Mouse (Mus musculus) hindbrain, embryonic 13.5 days (tissue): ENCODE data around the gene Gm8879. TPM values are rescaled to one million over a fixed set of nuclear protein-coding genes. Genes with fewer than 3 reads are reported as not detected.
"Not testable (repeated sequence)": the region's sequence is repeated elsewhere in the genome, so short reads cannot be mapped to it uniquely, and the experiment has no call there.

Source experiments
- ATAC-seq: fragments of 200-750 bp; cut with Nextera tagmentation; 2 replicates; pipeline ENCODE4 v1.8.0; 2017; ENCODE audit warnings: moderate TSS enrichment; ENCODE audit not compliant: low FRiP score
- H3K27ac ChIP-seq: fragments of 300-500 bp; sonication (generic); 2 replicates; pipeline ENCODE4 v1.5.1; 2015; ENCODE audit warnings: inconsistent platforms, mild to moderate bottlenecking, moderate library complexity
- H3K27me3 ChIP-seq: fragments of 300-500 bp; sonication (generic); 2 replicates; pipeline ENCODE4 v1.6.1; 2015; ENCODE audit warnings: mild to moderate bottlenecking, inconsistent platforms
- H3K36me3 ChIP-seq: fragments of 300-500 bp; sonication (generic); 2 replicates; pipeline ENCODE4 v1.6.1; 2015; ENCODE audit warnings: mild to moderate bottlenecking, inconsistent platforms
- H3K4me1 ChIP-seq: fragments of 300-500 bp; sonication (generic); replicated peaks from 2 replicates; pipeline ENCODE4 v1.6.1; 2015; ENCODE audit warnings: inconsistent platforms
- H3K4me2 ChIP-seq: fragments of 300-500 bp; sonication (generic); 2 replicates; pipeline ENCODE4 v1.6.1; 2015; ENCODE audit warnings: inconsistent platforms, mild to moderate bottlenecking, moderate library complexity
- H3K4me3 ChIP-seq: fragments of 300-500 bp; sonication (generic); 2 replicates; pipeline ENCODE4 v1.5.1; 2015; ENCODE audit warnings: mild to moderate bottlenecking, inconsistent platforms
- H3K9ac ChIP-seq: fragments of 300-500 bp; sonication (generic); 2 replicates; pipeline ENCODE4 v1.6.1; 2015; ENCODE audit warnings: mild to moderate bottlenecking, inconsistent platforms
- H3K9me3 ChIP-seq: fragments of 300-500 bp; sonication (generic); 2 replicates; pipeline ENCODE4 v1.6.1; 2016; ENCODE audit warnings: inconsistent platforms
- WGBS: fragments of 180-500 bp; shearing (Covaris S2); methylation state at CpG from one replicate; pipeline ENCODE4 v1.1.7; 2015; 5-methylcytosine and 5-hydroxymethylcytosine counted together
- polyA plus RNA-seq: library from polyadenylated mRNA; unstranded; fragments of >200 nt; fragmentation: Nextera tagmentation; extraction: Ambion mirVana; gene quantifications from 2 replicates; pipeline ENCODE4 v1.2.1, GENCODE M21; 2015

Gm8879 gene
- polyA plus RNA-seq = 0.18 TPM in 1 of 2 replicates, not detected in the other

DNA sequence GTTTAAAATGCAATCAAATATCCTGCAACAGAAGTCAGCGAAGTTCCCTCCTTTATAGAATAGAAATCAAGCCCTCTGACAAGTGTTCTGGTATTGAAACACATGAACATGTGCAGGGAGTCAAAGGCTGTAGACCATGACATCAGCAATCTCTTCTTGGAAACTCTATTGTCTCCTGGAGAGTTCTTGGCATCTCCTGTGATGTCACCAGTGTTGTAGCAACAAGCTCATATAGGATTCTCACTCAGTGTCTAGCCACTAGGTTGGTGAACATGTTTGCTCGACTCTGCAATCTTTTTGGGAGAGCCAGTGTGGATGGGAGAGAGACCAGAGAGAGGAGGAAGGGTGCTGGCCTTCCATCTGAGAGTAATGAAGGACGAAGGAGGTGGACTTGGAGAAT is at the start of gene Gm8879:
Gene Gm8879 (plus strand): TSS at position 301 of the 400 bp plus-strand sequence.
- H3K4me3 ChIP-seq, ATAC-seq, H3K27ac ChIP-seq, H3K36me3 ChIP-seq, H3K4me1 ChIP-seq, H3K4me2 ChIP-seq, H3K9me3 ChIP-seq, H3K27me3 ChIP-seq, H3K9ac ChIP-seq: not testable (repeated sequence)
- WGBS = no CpG with 5 or more reads among the region's 3 CpGs

- not testable (repeated sequence) for H3K4me3 ChIP-seq, H3K9me3 ChIP-seq, H3K27ac ChIP-seq, H3K36me3 ChIP-seq, H3K4me1 ChIP-seq, ATAC-seq, H3K27me3 ChIP-seq, H3K9ac ChIP-seq, H3K4me2 ChIP-seq
- 95% methylated on average over 12 of the region's 12 CpGs for WGBS
Measured at GRCm38 (mm10) chr5:11138031-11138430, 10.6 kb downstream of the Gm8879 start.

Other genes starting within 250 kb of the Gm8879 start
- not detected in 2 replicates for gene Gm8871, start 179.8 kb upstream of the Gm8879 start, polyA plus RNA-seq
- gene Gm8857, start 179.8 kb upstream of the Gm8879 start, polyA plus RNA-seq = not detected in 2 replicates
- gene Gm5861, start 55.4 kb downstream of the Gm8879 start, polyA plus RNA-seq = not detected in 2 replicates
- not detected in 2 replicates for gene Gm8890, start 128.4 kb downstream of the Gm8879 start, polyA plus RNA-seq
- gene Speer1, start 213.9 kb downstream of the Gm8879 start, polyA plus RNA-seq = not detected in 2 replicates